Mouse (Mus musculus) small intestine, adult 2 months (tissue): ENCODE measurements at regions not wholly inside any gene's neighbourhood (a gene's known extent, or its start where the extent isn't known, plus 50 kb on each side); places are given as distances from the start of the nearest gene placed in this dataset.

ENCODE experiments used
- H3K27ac ChIP-seq: fragments of 200-500 bp; 2 replicates; pipeline ENCODE4 v1.5.1; 2012; ENCODE audit warnings: low read depth, low read length, control low read depth, inconsistent platforms; ENCODE audit not compliant: insufficient read depth
- H3K27me3 ChIP-seq: fragments of 200-500 bp; 2 replicates; pipeline ENCODE4 v1.6.1; 2012; ENCODE audit warnings: mild to moderate bottlenecking, moderate library complexity, low read length, inconsistent platforms; ENCODE audit not compliant: control insufficient read depth, insufficient read depth
- H3K36me3 ChIP-seq: fragments of 200-500 bp; 2 replicates; pipeline ENCODE4 v1.6.1; 2012; ENCODE audit warnings: mild to moderate bottlenecking, low read length, control low read depth, inconsistent platforms; ENCODE audit not compliant: control insufficient read depth, insufficient read depth
- H3K4me1 ChIP-seq: fragments of 200-500 bp; 2 replicates; pipeline ENCODE4 v1.6.1; 2012; ENCODE audit warnings: low read length, inconsistent platforms, mixed read lengths; ENCODE audit not compliant: control insufficient read depth, insufficient read depth, insufficient read length
- H3K4me3 ChIP-seq: fragments of 200-500 bp; 2 replicates; pipeline ENCODE4 v1.5.1; 2012; ENCODE audit warnings: low read depth, mild to moderate bottlenecking, control low read depth, inconsistent platforms, low read length, moderate library complexity
- CTCF ChIP-seq: fragments of 200-500 bp; IDR thresholded peaks from 2 replicates; pipeline ENCODE4 v1.5.1; 2012; ENCODE audit warnings: low read depth, mild to moderate bottlenecking, control low read depth, inconsistent platforms, low read length, moderate library complexity, mixed read lengths; ENCODE audit not compliant: insufficient replicate concordance, insufficient read length; ENCODE audit errors: extremely low read depth
- POLR2A ChIP-seq: fragments of 200-500 bp; IDR thresholded peaks from 2 replicates; pipeline ENCODE4 v1.6.1; 2012; ENCODE audit warnings: low read depth, mild to moderate bottlenecking, control low read depth, inconsistent platforms, low read length, moderate library complexity
- WGBS: fragments of 180-500 bp; shearing (Covaris S2); methylation state at CpG from one replicate; pipeline ENCODE4 v1.1.7; 2018; 5-methylcytosine and 5-hydroxymethylcytosine counted together

DNA sequence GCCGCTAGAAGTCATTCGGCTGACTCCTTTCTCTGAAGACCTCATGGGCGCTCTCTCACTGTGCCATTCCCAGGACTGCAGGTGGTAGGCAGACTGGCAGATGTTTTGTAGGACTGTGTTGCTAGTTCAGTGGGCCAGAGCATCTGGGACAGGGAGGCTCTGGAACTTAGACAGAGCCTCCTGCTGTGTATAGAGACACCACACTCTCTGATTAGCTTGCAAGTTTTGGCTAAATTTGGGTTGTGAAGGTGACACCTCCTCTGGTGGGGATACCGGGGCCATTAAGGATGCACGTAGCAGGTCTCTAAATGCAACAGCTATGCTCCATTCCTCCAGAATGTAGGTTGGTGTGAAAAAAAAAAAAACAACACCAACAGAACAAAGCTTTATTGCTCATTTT lies 171.4 kb upstream of the Ppp2r3a start:
- Histone ChIP-seq H3K4me1 (no peaks in the 10 kb centered on the region), H3K4me3 (no peak overlapping the region), H3K36me3 (no peaks in the 10 kb centered on the region), H3K27me3 (no peaks in the 10 kb centered on the region), H3K27ac (no peak overlapping the region)
- WGBS = 89% methylated on average over 5 of the region's 5 CpGs
- TF ChIP-seq POLR2A (no peak), CTCF (no peak)

DNA sequence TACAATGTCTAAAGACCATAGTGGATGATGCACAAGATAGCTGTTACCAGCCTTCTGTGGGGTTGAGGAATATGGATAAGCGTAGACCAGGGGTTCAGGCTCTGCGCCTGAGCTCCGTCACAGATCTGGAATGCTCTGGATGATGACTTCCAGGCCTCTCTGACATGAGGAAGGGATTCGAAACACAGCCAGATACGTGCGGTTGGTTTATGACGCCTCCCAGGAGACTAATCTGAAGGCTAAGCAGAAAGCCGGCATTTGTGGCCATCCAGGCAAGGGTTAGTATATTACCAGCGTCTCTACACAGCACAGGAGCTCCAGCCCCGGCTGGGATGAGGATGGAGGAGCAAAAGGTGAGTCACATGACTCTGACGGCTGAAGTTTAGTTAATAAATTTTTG lies 170.4 kb upstream of the Ppp2r3a start:
- Histone ChIP-seq H3K36me3 (no peaks in the 10 kb centered on the region), H3K4me1 (no peaks in the 10 kb centered on the region), H3K27me3 (no peaks in the 10 kb centered on the region), H3K27ac (no peak overlapping the region), H3K4me3 (no peak overlapping the region)
- 68% methylated on average over 11 of the region's 11 CpGs for WGBS
- TF ChIP-seq POLR2A (no peak), CTCF (no peak)

DNA sequence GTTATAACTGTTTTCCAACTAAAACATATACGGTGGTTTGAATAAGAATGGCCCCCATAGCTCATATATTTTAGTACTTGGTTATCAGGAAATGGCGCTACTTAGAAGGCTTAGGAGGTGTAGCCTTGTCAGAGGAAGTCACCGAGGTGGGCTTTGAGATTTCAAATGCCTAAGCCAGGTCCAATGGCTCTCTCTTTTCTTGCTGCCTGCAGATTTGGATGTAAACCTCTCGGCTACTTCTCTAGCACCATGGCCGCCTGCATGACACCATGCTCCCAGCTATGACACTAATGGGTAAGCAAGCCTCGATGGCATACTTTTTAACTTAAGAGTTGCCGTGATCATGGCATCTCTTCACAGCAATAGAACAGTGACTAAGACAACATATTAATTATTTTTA lies 169.5 kb upstream of the Ppp2r3a start:
- H3K36me3 ChIP-seq = no peaks in the 10 kb centered on the region
- H3K27ac ChIP-seq = no peak overlapping the region
- no peaks in the 10 kb centered on the region for H3K27me3 ChIP-seq
- WGBS = 87% methylated on average over 7 of the region's 7 CpGs
- no peak for TF ChIP-seq CTCF
- TF ChIP-seq POLR2A = no peak
- H3K4me3 ChIP-seq = no peak overlapping the region
- H3K4me1 ChIP-seq = no peaks in the 10 kb centered on the region

DNA sequence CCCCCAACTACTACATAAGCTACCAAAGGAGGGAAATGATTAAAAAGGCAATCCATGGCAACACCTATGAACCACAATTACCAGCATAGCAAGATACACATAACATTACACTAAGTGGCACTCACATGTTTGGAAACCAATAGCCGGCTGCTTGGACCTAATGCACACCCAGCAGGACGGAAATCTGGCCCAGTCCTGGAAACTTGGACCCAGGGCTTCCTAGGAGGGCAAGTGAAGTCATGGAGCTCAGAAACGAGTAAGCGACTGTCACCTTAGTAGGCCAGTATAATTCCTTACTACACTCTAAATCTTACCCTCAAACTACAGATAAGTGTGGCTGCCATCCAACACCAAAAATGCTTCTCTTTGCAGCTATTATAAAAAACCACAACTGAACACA lies 168.6 kb upstream of the Ppp2r3a start:
- Histone ChIP-seq H3K36me3 (no peaks in the 10 kb centered on the region), H3K4me3 (no peak overlapping the region), H3K27ac (no peak overlapping the region), H3K27me3 (no peaks in the 10 kb centered on the region), H3K4me1 (no peaks in the 10 kb centered on the region)
- 86% methylated on average over 4 of the region's 4 CpGs for WGBS
- TF ChIP-seq POLR2A (no peak), CTCF (no peak)

DNA sequence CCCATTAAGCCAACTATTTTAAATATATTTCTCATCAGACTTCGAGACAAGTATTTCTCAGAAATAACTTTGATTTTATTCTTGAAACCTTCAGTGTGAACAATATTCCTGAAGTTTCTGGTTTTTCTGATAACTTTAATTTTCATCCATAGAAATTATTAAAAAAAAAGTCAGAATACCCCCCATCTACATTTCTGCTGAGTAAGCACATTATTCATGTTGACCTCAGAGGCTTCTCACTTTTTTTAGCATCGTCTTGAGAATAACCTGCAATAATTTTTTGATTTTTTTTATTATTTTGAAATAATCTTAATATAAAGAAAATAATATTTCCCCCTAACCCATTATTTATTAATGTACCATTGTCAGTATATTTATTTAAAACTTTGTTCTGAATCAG lies 166.1 kb upstream of the Ppp2r3a start:
- 87% methylated on average over 2 of the region's 2 CpGs for WGBS
- H3K4me3 ChIP-seq = no peak overlapping the region
- H3K36me3 ChIP-seq = no peaks in the 10 kb centered on the region
- H3K4me1 ChIP-seq = no peaks in the 10 kb centered on the region
- H3K27me3 ChIP-seq = no peaks in the 10 kb centered on the region
- H3K27ac ChIP-seq = no peak overlapping the region
- no peak for TF ChIP-seq CTCF
- no peak for TF ChIP-seq POLR2A

DNA sequence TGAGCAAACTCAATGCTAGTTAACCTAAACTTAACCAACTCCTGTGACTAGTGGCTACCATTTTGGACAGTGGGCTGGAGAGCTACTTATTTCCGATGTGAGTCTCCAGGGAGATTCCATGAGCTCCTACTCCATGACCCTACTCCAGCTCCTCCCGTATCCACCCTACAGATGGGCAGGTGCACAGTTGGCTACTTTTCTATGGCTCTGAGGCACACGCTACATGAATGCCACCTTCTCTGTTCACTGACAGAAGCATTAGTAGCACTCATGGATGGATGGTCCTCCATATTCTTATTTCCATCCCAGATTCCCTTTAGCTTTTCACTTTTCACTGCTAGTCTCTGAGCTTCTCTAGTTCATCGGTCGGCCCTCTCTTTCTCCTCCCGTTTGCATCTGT lies 164.7 kb upstream of the Ppp2r3a start:
- Histone ChIP-seq H3K4me1 (no peaks in the 10 kb centered on the region), H3K27ac (no peak overlapping the region), H3K4me3 (no peak overlapping the region), H3K27me3 (no peaks in the 10 kb centered on the region), H3K36me3 (no peaks in the 10 kb centered on the region)
- 95% methylated on average over 6 of the region's 6 CpGs for WGBS
- no peak for TF ChIP-seq CTCF
- no peak for TF ChIP-seq POLR2A

DNA sequence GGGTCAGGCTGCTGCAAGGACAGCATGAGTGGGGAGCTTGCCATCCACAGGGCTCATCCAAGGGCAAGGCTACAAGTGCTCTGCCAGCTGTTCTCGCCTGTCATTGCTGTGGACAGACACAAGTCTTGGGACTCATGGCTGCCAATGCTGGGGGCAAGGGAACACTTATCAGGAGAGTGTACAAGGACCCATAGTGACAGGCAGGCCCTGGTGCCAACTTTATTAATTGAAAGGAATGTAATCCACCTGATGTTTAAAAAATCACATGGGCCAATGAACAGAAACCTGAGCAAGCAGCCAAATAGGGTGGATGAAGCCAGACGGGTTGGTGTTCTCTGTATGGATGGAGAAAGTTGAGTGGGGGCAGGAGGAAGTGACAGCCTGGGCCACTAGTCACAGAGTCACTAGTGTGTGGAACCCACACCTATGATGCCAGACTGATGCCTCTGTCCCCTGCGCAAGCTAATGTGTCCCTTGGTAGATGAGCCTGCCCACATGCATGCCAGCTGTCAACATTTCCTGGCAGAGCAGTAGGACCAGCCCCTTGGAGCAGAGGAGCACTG lies 161.6 kb upstream of the Ppp2r3a start:
- Histone ChIP-seq H3K27me3 (no peaks in the 10 kb centered on the region), H3K4me1 (no peaks in the 10 kb centered on the region), H3K4me3 (no peak overlapping the region), H3K27ac (no peak overlapping the region), H3K36me3 (no peaks in the 10 kb centered on the region)
- TF ChIP-seq POLR2A = no peak
- TF ChIP-seq CTCF = no peak
- WGBS = 75% methylated on average over 3 of the region's 3 CpGs

DNA sequence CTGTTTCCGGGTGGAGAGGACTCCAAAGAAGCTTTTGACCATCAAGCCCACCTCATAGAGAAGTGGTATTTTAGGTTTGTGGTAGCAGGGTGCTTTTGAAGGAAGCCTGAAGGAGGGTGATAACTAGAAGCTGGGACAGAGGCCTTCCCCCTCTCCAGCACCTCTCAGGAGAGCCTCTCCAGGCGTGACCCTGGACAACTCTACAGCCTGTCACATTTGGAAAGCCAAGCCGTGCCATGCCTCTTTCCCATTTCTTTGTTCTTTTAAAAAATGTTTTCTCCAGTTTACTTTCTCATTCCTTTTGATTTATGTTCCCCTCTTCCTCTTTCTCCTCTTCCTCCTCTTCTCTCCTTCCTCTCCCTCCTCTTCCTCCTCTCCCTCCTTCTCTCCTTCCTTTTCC lies 160.4 kb upstream of the Ppp2r3a start:
- H3K4me3 ChIP-seq = no peak overlapping the region
- TF ChIP-seq POLR2A (no peak), CTCF (no peak)
- 70% methylated on average over 3 of the region's 3 CpGs for WGBS
- H3K4me1 ChIP-seq = no peaks in the 10 kb centered on the region
- H3K27ac ChIP-seq = no peak overlapping the region
- H3K36me3 ChIP-seq = no peaks in the 10 kb centered on the region
- H3K27me3 ChIP-seq = no peaks in the 10 kb centered on the region
